Mouse (Mus musculus) kidney, postnatal 25 days (tissue): ENCODE results near the gene Fam76a.
"Not testable (repeated sequence)": the region's sequence is repeated elsewhere in the genome, so short reads cannot be mapped to it uniquely, and the experiment has no call there.

Experiments used
- DNase-seq, 2 experiments: peaks; one replicate each; pipeline ENCODE4 v3.0.0; 2021; ENCODE audit warnings: mixed read lengths in 2 of 2

Gene Fam76a

DNA sequence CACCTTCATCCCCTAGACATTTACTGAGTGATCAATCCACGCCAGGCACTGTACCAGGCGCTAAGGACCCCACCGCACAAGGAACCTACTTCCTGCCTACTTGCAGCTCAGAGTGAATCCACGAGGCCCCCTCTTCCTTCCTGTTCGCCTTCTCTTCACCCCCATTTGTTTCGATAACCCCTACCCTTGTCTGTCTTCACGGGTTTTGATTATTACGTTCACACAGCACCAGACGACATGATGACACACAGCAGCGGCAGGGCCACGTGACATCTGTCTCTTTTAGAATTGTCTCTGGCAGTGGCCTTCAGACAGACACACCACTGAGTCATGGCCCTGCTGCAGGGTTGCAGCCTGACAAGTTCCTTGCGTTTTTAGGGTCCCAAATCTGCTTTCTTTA, 21.7 kb upstream of the Fam76a start:
- no peak for DNase-seq

DNA sequence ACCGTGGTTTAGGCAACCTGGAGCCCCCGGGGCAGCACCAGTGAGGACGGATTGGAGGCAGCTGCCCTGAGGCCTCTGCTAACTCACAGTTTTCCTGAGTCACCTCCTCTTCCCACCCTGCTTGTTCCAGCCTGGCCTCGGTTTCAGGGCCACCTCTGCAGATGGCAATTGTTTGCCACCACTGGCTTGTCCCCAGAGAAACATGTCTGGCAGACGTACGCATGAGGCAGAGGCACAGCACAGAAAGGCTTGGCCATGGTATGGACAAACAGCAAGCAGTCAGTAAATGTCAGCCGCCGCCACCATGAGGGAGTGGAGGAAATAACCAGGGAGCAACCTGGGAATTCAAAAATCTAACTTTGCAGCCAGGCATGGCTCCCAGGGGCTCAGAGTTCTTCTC, 20.7 kb upstream of the Fam76a start:
- DNase-seq = no peak

DNA sequence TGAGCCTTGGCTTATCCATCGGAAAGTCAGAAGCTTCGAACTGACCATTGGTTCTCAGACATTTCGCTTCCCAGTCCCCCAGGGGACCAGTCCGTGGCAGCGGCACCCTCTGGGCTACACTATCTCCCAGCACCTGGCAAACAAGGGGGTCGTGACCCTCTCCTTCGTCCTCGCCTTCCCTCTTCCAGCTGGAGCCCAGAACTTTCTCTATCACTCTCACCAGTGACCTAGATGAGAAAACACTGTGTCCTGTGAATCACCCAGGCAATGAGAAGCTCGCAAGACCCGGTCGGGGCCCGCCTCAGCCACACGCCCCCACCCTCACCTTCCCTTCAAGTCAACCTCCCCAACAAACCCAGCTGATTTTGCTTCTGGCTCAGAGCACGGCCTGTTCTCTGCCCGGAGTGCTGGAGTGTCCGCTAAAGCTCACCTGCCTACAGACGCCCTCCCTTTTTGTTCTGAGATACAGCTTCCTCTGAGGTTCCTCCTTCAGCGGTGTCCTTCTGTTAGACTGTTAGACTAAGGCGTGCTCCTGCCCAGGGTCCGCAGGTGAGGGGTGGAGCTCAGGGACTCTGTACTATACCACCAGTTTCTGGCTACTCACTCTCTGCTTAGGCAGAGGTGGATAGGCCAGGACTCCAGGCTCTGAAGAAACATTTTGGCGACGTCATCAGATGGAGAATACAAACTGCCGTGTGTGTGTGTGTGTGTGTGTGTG, 18.8 kb upstream of the Fam76a start:
- DNase-seq = no peak

DNA sequence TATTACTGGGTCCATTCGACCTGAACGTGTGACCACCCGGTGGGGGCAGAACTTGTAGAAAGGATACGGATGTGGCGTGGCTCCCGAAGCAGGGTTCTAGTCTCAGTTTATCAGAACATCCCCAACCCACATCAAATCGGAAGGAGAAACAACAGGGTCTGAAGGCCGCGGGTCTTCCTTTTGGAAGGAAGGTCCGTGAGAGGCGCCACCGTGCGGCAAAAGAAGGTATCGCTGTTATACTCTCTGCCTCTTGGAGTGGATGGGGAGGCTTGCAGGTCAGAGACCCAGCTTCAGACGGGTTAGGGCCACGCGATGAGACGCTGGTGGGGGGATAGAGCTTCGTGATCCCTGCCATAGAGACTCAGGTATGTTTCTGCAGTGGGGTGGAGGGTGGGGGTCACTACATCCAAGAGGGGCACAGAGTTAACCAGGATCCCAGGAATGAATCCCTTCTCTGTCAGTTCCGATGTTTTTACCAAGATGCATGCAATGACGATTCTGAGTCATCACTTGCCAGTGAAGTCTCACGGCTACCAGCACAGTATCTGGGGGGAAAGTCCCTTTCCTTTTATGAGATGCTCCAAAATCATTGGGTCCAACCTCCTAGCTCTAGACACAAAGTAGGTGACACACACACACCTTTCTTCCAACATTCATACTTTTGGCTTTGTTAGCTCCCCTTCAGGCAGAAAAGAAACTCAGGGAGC, 17.2 kb upstream of the Fam76a start:
- peak; percentile 59 to 81 for DNase-seq

DNA sequence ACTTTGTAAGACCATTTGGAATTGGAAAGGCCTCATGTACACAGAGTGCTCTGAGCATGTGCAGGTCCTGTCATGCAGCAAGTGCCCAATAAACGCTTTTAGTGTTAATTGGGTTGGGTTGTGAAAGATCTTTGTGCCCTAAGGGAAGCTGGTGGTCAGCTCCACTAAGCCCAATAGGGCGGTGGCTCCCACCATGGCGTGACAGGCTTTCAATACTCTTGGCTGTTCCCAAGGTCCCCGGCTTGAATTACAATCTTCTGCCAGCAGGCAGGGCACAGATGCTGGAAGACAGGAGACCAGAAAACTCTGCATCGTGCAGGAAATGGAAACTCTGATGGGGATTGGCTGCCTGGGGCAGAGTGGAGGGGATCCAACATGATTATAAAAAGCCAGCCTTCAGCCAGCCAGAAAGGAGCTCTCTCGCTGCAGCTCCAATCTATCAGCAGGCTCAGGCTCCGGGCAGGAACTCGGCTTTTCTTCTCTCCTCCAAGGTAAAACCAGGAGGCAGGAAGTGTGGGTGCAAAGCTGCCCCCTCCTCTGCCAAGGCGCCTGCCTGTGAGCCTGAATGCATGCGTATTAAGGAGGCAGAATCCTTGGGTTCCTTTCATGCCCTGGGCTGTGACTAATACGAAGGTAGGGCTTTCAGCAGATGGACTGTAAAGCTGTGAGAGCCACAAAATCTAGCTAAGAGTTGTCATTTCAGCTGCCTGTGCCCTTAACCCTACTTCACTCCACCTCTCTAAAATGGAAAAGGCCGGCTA, 16.0 kb upstream of the Fam76a start:
- peak; percentile 38 to 57 for DNase-seq

DNA sequence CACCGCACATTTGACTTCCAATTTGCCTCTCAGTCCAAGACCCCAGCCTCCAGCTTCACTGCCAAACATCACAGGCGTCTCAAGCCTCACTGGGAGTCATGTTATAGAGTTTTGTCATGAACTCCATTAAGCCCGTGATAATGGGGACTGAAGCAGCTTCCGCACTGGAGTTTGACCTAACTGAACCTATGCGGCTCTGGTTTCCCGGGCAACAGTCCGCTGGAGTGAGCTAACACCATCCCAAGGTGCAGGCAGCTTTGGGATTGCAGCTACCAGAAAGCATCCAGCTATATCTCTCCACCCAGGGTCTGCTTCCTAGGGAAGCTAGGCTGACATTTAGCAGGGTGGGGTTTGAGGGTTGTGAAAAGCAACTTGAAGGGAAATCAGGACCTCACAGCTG, 12.3 kb upstream of the Fam76a start:
- DNase-seq = peak in 1 of 2 experiments; percentile 13

DNA sequence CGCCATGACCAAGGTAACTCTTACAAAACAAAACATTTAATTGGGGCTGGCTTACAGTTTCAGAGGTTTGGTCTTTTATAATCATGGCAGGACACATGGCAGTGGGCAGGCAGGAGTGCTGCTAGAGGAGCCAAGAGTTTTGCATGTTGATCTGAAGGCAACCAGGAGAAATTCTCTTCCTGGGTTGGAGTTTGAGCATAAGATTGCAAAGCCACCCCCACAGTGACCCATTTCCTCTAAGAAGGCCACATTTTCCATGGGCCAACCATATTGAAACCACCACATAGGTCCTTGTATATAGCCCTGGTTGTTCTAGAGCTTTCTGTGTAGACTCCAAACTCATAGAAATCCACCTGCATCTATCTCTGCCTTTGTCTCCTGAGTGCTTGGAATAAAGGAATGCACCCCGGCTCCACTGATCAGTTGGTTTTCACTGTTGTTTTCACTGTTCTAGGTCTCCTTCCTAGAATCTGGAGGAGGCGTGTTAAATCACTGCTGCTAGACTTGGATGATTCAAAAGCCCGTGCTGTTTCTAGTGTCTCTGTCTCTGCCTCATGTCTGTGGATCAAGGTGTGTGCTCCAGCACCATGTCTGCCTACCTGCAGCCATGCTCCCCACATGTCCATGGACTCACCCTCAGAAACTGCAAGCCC, 10.5 kb upstream of the Fam76a start:
- DNase-seq = no peak

DNA sequence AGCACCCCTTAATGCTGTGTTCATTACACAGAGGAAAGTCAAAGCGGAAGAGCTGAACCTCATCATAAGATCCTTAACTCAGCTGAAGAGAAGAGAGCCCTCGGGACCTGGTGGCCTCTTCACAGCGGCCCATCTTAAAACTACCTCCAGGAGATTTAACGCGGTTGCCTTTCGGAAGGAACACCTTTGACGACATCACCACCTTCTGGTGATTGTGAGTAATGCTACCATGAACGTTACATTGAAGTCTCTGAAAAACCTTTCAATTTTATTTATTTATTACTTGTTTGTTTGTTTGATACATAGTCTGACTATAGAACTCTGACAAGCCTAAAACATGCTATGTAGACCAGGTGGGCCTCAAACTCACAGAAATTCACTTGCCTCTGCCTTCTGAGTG, 8.4 kb upstream of the Fam76a start:
- peak; percentile 60 to 79 for DNase-seq

DNA sequence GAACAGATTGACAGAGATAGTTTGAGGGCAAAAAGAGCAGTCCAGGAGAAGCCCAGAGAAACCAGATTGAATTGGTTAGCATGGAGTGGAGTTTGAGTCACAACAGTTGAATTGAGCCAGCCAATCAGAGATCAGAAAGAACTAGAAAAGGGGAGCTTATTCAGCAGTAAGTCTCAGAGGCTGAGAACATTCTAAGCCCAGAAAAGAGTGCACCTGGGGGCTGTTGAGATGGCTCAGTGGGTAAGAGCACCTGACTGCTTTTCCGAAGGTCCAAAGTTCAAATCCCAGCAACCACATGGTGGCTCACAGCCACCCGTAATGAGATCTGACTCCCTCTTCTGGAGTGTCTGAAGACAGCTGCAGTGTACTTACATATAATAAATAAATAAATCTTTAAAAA, 4.2 kb upstream of the Fam76a start:
- DNase-seq = peak; percentile 28 to 77

DNA sequence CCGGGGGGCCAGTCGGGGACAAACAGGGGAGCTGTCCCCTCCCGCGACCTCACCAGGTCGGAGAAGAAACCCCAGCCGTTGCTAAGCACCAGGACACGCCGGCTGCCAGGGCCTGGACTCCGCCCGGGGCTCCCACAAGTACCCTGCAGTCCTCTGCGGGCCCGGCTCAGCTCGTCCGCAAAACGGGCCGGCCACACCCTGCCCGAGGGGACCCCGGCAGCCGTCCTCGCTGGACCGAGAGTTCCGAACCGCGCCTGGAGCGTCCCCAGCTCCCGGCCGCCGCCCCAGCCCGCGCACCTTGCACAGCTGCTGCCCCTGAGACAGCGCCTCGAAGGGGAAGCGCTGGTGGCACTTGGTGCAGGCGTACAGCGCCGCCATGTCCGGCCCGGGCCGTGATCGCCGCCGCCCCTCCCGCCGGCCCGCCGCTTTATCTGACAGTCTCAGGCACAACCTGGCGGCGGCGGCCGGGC, 262 bp downstream of the Fam76a start:
- peak; percentile 51 to 80 for DNase-seq

DNA sequence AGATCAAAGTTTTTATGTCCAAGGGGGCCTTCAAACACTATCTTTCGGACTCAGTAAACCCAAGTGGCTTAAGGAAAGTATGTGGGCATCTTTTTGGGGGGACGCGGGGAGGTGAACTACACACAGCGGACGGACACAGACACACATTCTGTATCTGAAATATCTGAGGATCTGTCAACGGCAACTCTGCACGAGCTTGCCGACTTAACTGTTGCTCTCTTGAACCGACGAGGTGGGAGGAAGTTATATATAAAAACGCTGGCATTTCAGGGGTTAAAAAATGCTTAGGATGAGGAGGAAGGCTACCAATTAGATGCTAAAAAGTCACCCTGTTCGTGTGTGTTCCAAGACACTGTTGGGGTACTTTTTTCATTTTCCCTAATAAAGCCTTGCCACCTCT, 870 bp downstream of the Fam76a start:
- DNase-seq = no peak

DNA sequence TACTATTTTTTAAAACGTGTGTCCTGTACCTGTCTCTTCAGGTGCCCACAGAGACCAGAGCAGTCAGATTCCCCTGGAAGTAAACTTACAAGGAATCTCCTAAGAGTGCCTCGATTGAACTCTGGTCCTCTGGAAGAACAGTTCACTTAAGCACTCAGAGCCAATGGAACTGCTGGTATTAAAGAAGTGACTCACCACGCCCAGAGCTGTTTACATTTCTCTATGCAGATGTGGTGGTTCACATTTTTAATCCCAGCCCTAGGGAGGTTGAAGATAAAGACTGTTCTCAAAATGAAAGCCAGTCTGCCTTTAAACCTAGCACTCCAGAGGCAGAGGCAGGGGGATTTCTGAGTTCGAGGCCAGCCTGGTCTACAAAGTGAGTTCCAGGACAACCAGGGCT, 2.2 kb downstream of the Fam76a start:
- DNase-seq = no peak

DNA sequence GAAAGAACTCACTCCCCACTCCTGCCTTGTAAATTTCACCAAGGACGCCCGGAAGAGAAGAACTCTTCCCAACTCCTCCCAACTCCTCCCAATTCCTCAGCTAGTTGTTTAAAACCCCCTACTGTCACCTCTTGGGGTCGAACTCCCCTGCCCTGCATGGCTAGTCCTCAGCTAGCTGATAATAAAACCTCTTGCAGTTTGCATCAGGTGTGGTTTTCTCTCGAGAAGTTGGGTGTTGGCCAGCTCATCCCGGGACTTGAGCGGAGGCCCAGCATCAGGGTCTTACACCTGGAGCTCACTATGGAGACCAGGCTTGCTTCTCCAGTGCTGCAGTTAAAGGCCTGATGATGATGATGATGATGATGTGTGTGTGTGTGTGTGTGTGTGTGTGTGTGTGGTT, 3.9 kb downstream of the Fam76a start:
- DNase-seq = not testable (repeated sequence)

DNA sequence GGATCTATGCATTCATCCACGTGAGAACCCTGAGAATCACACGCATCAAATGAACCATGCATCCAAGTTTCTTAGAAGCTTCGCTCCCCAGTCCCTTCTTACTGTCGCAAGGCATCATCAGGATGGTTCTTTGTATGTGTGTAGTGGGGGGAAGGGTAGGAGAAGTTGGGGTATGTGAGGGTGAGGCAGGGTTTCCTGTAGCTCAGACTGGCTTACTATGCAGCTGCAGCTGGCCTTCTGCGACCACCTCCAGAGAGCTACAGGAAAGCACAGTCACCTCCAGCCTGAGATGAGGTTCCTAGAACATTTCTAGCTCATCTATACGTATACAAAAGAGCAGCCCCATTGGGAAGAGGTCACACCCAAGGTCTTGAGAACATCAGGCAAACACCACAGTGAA, 10.2 kb downstream of the Fam76a start:
- no peak for DNase-seq

DNA sequence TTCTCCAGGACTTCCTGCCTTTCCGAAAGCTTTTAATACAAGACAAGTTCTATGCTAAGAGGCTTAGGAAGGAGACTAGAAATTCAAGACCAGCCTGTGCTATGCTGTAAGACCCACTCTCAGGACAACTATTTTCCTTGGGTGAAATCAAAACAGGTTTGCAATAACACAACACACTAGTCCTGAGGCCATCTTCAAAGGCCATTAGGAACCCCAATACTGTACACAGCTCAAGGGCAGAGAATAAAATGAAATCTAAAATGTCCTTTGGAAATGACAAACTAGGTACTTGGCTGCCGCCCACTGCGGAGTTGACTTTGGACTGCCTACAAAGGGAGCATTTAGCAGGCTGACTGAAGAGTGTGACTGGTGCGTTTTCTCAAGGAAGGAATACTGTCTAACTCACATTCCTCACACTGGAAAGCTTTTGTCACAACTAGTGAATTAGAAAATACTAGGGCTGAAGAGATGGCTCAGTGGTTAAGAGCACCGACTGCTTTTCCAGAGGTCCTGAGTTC, 16.5 kb downstream of the Fam76a start:
- DNase-seq = peak; percentile 58 to 64

DNA sequence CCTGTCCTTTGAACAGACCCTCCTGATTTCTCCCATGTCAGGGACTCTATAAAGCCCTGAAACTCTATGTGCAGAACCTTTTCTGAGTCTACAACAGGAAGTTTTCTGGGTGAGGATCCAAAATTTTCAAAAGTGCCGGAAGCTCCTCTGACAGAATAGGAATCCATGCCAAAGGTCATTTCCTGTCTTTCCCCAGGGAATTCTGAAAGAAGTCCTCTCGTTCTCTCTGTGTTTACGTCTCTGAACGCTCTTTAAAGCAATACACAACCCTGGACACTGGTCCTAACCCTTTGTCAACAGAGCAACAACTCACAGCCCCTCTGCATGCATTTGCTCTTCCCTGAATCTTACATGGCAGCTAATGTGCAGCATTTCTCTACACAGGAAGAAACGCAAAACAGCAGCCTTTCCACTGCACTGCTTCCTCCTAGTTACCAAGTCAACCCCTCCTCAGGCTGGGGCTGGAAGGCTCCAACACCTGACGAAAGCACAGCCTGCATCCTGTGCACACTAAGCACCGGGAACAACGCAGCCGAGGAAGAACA, 17.5 kb downstream of the Fam76a start:
- peak; percentile 70 to 75 for DNase-seq

DNA sequence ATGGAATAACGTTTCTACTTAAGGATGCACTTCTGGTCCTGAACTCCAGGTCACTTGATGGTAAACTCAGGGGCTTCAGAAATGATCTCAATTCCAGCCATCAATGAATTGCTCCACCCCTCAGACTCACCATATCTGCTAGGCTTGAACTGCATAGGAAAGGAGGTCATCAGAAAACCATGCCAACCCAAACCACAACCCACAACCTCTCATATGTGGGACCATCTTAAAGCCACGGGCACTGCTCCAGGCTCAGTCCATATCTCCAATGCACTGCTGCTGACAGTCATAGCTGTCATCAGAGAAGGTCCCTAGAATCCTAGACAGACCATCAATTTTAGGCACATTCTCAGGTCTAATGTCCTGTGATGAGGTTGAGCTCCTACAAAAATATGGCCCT, 18.3 kb downstream of the Fam76a start:
- no peak for DNase-seq

DNA sequence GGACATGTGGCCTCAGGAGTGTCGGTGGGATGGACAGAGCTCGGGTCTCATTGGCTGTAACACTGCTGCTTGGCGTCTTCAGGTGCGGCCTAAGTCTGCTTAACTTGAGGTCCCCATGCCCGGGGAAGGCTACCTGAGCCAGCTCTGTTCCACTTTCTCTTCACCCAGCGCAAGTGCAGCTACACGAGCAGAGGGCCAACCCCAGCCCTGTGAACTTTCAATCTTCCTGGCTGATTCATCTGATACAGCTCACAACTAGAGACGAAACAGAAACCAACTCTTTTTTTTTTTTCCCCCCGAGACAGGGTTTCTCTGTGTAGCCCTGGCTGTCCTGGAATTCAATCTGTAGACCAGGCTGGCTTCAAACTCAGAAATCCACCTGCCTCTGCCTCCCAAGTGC, 24.2 kb downstream of the Fam76a start:
- DNase-seq = no peak

DNA sequence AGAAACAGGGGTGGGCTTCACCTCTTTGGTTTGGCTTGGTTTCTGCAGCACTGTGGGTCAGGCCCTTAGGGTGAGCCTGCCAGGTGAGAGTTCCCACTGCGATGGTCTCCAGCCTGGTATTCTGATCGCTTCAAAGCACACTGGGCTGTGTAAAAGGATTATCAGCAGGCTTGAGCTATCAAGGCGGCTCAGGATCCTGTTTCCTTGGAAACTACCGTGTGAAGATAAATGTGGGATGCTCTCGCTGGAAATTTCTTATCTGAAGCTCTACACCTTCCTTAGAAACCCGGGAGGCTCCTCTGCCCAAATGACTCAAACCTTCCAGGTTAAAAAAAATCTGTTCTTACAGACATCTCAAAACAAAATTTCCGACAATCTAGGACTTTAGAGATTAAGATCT, 28.0 kb downstream of the Fam76a start:
- DNase-seq = no peak

DNA sequence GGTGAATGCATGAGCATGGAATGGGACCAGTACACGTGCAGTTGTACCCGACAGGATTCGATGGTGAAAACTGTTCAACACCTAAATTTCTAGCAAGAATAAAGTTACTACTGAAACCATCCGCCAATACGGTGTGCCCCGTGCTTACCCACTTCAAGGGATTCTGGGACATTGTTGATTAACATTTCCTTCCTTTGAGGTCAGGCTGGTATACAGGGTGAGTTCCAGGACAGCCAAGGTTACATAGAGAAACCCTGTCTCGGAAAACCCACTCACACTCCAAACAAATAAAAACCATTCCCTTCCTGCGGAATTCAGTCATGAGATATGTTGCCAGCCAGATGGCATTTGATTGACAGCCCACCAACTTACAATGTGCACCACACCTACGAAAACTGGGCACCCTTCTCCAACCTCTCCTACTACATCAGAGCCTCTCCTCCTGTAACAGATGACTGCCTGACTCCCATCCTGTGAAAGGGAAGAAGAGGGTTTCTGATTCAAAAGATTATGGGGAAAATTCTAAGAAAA, 37.4 kb downstream of the Fam76a start:
- no peak for DNase-seq

DNA sequence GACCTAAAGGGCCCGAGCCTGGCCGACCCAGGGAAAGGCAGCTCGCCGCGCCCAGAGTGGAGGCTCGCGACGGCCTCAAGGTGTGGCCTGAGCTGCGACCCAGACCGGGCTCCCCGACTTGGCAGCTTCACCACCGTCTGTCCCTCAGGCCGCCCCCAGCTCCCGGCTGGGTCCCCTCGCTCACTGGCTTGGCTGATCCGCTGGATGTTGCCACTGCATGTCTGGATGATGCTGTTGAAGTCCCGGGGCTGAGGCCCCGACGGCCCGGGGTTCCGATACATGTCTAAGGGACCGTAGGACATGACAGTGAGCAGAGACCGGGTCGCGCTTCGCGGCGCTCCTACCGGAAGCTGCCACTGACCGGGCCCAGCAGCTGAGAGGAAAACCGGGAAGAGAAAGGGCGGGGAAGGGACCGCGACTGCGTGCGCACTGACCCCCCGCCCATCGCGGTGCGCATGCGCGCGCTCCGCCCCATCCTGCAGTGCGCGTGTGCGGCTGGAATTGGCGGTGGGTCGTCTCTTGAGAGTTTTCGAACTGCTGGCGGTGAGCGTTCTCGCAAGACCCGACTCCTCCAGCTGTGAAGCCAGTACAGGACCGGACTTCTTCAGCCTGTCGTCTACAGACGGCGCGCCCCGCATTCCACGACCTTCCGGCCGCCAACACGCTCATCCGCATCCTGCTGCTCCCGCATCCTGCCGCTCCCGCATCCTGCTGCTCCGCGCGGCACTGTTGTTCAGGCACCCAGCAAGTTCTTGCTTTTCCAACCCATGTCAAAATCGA, 38.1 kb downstream of the Fam76a start, which contains the start of gene Stx12:
Gene Stx12 (minus strand): TSS at position 446 of the 780 bp plus-strand sequence.
- DNase-seq = peak; percentile 91 to 96
